Mouse (Mus musculus): ENCODE data around the gene Spdye4c. TPM values are rescaled to one million over a fixed set of nuclear protein-coding genes. Genes with fewer than 3 reads are reported as not detected.

Spdye4c gene
- total RNA-seq (2014; rRNA removed) (not detected in 2 replicates), polyA plus RNA-seq (2015; fragmentation: Nextera tagmentation; extraction: Ambion mirVana) (not detected in 2 replicates)

DNA sequence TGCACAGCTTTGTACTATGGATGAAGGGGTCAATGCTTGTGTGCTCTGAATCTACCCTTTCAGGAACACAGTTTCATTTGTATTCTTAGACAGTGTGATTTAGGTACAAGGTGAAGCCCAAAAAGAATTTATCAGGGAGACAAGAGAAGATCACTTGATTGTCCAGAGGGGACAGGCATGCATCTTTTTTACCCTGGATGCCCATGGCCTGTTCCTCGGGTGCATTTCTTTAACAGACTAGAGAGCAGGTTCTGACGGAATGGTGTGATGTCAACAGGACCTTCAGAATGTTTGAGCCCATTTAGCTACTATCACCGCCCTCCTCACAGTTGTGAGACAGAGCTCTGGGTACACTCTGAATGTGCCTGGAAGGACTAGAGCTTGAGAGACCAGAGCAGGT lies at the start of gene Spdye4c:
Spdye4c (plus strand) TSS at position 301 of the 400 bp plus-strand sequence.
- Histone ChIP-seq H3K4me2 (ENCODE audit: low read depth, low read length) (no peak within 1 kb of the TSS), H3K9me3 (ENCODE audit: low read length) (no peaks in the 10 kb centered on the region), H3K4me3 (ENCODE audit: low read length) (no peak within 1 kb of the TSS), H3K9ac (replicated peaks; ENCODE audit: low read length) (no peak within 1 kb of the TSS), H3K27me3 (ENCODE audit: insufficient read depth, low read length) (no peaks in the 10 kb centered on the region), H3K27ac (no peak within 1 kb of the TSS), H3K36me3 (ENCODE audit: insufficient read depth, low read length) (no peaks in the 10 kb centered on the region), H3K4me1 (ENCODE audit: insufficient read depth, low read length) (no peaks in the 10 kb centered on the region)
- no peak for DNase-seq (ENCODE audit: low spot score)
- no peak for TF ChIP-seq CTCF (IDR thresholded peaks at IDR 0.05; ENCODE audit: low read depth)
- 96% methylated on average over 3 of the region's 3 CpGs for WGBS
- no peak for ATAC-seq

GRCm38 (mm10) chr2:128543495-128543894 lies 47.5 kb upstream of the Spdye4c start:
- 89% methylated on average over 8 of the region's 8 CpGs for WGBS
- Histone ChIP-seq H3K9ac (replicated peaks; ENCODE audit: low read length) (no peak overlapping the region), H3K27ac (no peak overlapping the region), H3K9me3 (ENCODE audit: low read length) (no peaks in the 10 kb centered on the region), H3K27me3 (ENCODE audit: insufficient read depth, low read length) (no peaks in the 10 kb centered on the region), H3K4me3 (ENCODE audit: low read length) (no peak overlapping the region), H3K4me2 (ENCODE audit: low read depth, low read length) (no peak overlapping the region), H3K4me1 (ENCODE audit: insufficient read depth, low read length) (no peaks in the 10 kb centered on the region), H3K36me3 (ENCODE audit: insufficient read depth, low read length) (no peaks in the 10 kb centered on the region)
- DNase-seq (ENCODE audit: low spot score), result no peak
- no peak for TF ChIP-seq CTCF (IDR thresholded peaks at IDR 0.05; ENCODE audit: low read depth)
- no peak for ATAC-seq

DNA sequence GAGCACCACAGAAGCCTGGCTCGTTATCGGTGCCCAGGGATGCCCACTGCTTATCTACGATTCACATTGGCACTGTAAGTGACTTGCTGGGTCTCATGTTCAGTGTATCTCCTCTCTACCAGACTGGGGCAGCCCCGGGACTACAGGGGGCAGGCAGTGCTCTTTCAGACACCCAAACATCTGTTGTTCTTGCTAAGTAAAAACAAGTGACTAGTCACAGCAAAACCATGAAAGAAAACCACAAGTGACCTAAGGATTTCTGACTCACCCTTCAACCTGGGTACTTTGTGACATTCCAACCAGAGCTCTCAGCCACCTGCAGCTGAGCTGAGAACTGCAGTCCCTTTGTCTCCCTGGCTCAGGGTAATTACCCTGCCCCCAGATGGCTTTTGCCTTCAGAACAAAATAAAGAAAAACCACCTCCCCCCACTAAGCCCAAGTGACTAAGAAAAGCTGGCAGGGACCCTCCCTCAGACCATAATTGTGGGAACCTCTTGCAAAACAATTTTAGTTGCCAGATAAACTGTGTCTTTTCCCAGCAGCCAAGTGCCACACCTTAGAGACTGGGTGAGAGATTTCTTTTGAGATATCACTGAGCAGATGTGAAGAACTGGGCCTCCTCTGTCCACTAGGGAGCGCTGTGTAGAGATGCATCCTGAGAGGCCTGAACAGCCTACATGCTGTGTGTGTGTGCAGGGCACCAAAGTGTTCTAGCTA lies 46.4 kb upstream of the Spdye4c start:
- H3K27me3 ChIP-seq (ENCODE audit: insufficient read depth, low read length), result no peaks in the 10 kb centered on the region
- no peak for ATAC-seq
- DNase-seq (ENCODE audit: low spot score), result peak; percentile 59
- H3K27ac ChIP-seq, result no peak overlapping the region
- H3K4me2 ChIP-seq (ENCODE audit: low read depth, low read length), result no peak overlapping the region
- H3K9ac ChIP-seq (replicated peaks; ENCODE audit: low read length), result no peak overlapping the region
- no peak overlapping the region for H3K4me3 ChIP-seq (ENCODE audit: low read length)
- H3K9me3 ChIP-seq (ENCODE audit: low read length), result no peaks in the 10 kb centered on the region
- WGBS, result 46% methylated on average over 5 of the region's 5 CpGs
- TF ChIP-seq CTCF (IDR thresholded peaks at IDR 0.05; ENCODE audit: low read depth), result peak; percentile 62
- no peaks in the 10 kb centered on the region for H3K36me3 ChIP-seq (ENCODE audit: insufficient read depth, low read length)
- H3K4me1 ChIP-seq (ENCODE audit: insufficient read depth, low read length), result no peaks in the 10 kb centered on the region

GRCm38 (mm10) chr2:128545447-128545846 lies 45.6 kb upstream of the Spdye4c start:
- Histone ChIP-seq H3K4me3 (ENCODE audit: low read length) (no peak overlapping the region), H3K9ac (replicated peaks; ENCODE audit: low read length) (no peak overlapping the region), H3K27me3 (ENCODE audit: insufficient read depth, low read length) (no peaks in the 10 kb centered on the region), H3K4me2 (ENCODE audit: low read depth, low read length) (no peak overlapping the region), H3K27ac (no peak overlapping the region), H3K36me3 (ENCODE audit: insufficient read depth, low read length) (no peaks in the 10 kb centered on the region), H3K9me3 (ENCODE audit: low read length) (no peaks in the 10 kb centered on the region), H3K4me1 (ENCODE audit: insufficient read depth, low read length) (no peaks in the 10 kb centered on the region)
- ATAC-seq (no peak), DNase-seq (ENCODE audit: low spot score) (no peak)
- no peak for TF ChIP-seq CTCF (IDR thresholded peaks at IDR 0.05; ENCODE audit: low read depth)
- WGBS, result 62% methylated on average over 7 of the region's 7 CpGs

DNA sequence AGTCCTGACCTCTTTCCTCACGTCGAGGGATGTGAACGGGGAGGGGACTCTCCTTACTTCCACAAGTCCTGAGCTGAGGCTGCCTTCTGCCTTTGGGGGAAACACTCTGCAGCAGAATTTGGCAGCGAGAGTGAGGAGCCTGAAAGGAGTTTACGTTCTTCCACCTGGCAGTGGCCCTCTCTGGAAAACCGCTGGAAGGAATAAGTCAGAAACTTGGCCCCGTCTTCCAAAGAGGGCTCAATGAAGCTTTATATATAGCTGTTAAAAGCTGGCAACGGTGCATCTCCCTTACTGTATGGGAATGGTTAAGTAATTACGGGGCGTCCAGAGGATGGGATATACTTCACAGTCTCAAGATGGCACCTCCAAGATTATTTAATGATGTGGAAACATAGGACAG lies 43.9 kb upstream of the Spdye4c start:
- DNase-seq (ENCODE audit: low spot score), result no peak
- no peak for ATAC-seq
- Histone ChIP-seq H3K9me3 (ENCODE audit: low read length) (no peaks in the 10 kb centered on the region), H3K27ac (no peak overlapping the region), H3K4me2 (ENCODE audit: low read depth, low read length) (no peak overlapping the region), H3K27me3 (ENCODE audit: insufficient read depth, low read length) (no peaks in the 10 kb centered on the region), H3K9ac (replicated peaks; ENCODE audit: low read length) (no peak overlapping the region), H3K4me1 (ENCODE audit: insufficient read depth, low read length) (no peaks in the 10 kb centered on the region), H3K36me3 (ENCODE audit: insufficient read depth, low read length) (no peaks in the 10 kb centered on the region), H3K4me3 (ENCODE audit: low read length) (no peak overlapping the region)
- TF ChIP-seq CTCF (IDR thresholded peaks at IDR 0.05; ENCODE audit: low read depth), result no peak
- 80% methylated on average over 10 of the region's 10 CpGs for WGBS

GRCm38 (mm10) chr2:128548262-128548661 lies 42.7 kb upstream of the Spdye4c start:
- Histone ChIP-seq H3K4me1 (ENCODE audit: insufficient read depth, low read length) (no peaks in the 10 kb centered on the region), H3K9me3 (ENCODE audit: low read length) (no peaks in the 10 kb centered on the region), H3K4me3 (ENCODE audit: low read length) (no peak overlapping the region), H3K27ac (no peak overlapping the region), H3K27me3 (ENCODE audit: insufficient read depth, low read length) (no peaks in the 10 kb centered on the region), H3K4me2 (ENCODE audit: low read depth, low read length) (no peak overlapping the region), H3K9ac (replicated peaks; ENCODE audit: low read length) (no peak overlapping the region), H3K36me3 (ENCODE audit: insufficient read depth, low read length) (no peaks in the 10 kb centered on the region)
- TF ChIP-seq CTCF (IDR thresholded peaks at IDR 0.05; ENCODE audit: low read depth), result no peak
- 67% methylated on average over 2 of the region's 2 CpGs for WGBS
- DNase-seq (ENCODE audit: low spot score), result no peak
- ATAC-seq, result no peak

- H3K4me2 ChIP-seq (ENCODE audit: low read depth, low read length), result no peak overlapping the region
- H3K9ac ChIP-seq (replicated peaks; ENCODE audit: low read length), result no peak overlapping the region
- DNase-seq (ENCODE audit: low spot score), result no peak
- no peak overlapping the region for H3K27ac ChIP-seq
- no peaks in the 10 kb centered on the region for H3K27me3 ChIP-seq (ENCODE audit: insufficient read depth, low read length)
- no peaks in the 10 kb centered on the region for H3K4me1 ChIP-seq (ENCODE audit: insufficient read depth, low read length)
- 39% methylated on average over 7 of the region's 7 CpGs for WGBS
- TF ChIP-seq CTCF (IDR thresholded peaks at IDR 0.05; ENCODE audit: low read depth), result no peak
- ATAC-seq, result no peak
- no peak overlapping the region for H3K4me3 ChIP-seq (ENCODE audit: low read length)
- H3K9me3 ChIP-seq (ENCODE audit: low read length), result no peaks in the 10 kb centered on the region
- H3K36me3 ChIP-seq (ENCODE audit: insufficient read depth, low read length), result no peaks in the 10 kb centered on the region
These were observed 41.4 kb upstream of the Spdye4c start for GRCm38 (mm10) chr2:128549561-128549960.
